Mouse (Mus musculus) T-helper 2 cell (primary cell): ENCODE measurements around the gene Sp8.

Experiments used
- in situ Hi-C: fragments of 300-600 bp; cut with MboI, MseI; formaldehyde crosslinking; loops from one replicate; pipeline ENCODE4 v1.15.1; 2025; ENCODE audit warnings: high pct_unique_total_duplicates

Sp8 gene

GRCm38 (mm10) chr12:118848496-118849202, 2.5 kb downstream of the Sp8 start:
- in situ Hi-C loops: loop anchor here (5.0 kb wide), 1 partner anchor 1016 kb away; no protein-coding TSS in a partner anchor

DNA sequence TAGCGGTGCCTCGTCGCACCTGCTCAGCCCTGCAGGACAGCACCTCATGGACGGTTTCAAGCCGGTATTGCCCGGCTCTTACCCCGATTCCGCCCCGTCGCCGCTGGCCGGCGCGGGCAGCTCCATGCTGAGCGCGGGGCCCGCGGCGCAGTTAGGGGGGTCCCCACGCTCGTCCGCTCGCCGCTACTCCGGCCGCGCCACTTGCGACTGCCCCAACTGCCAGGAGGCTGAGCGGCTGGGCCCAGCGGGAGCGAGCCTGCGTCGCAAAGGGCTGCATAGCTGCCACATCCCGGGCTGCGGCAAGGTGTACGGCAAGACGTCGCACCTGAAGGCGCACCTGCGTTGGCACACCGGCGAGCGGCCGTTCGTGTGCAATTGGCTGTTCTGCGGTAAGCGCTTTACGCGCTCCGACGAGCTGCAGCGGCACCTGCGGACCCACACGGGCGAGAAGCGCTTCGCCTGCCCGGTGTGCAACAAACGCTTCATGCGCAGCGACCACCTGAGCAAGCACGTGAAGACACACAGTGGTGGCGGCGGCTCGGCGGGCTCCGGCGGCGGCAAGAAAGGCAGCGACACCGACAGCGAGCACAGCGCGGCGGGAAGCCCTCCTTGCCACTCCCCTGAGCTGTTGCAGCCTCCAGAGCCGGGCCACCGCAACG, 3.2 kb downstream of the Sp8 start:
- in situ Hi-C loops: loop anchor here (5.0 kb wide), 1 partner anchor 1017 kb away; no protein-coding TSS in a partner anchor

DNA sequence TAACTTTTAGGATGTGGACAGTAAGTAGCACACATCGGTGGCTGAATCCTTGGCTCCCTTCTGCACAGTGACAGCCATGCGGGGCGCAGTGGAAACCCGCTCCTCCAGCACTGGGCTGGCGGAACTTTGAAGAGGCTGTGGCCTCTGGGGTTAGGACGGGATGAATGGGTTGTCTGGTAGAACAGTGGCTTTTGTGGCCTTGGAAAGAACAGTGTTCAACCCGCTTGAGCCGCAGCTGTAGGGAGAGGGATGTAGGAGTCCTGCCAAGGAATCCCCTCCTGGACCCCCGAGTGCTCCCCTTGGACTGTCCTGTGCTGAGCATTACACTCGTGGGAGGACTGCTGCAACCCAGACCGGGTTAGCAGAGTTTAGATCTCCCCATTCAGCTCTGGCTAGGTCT, 3.9 kb downstream of the Sp8 start:
- in situ Hi-C loops: loop anchor here (5.0 to 10.0 kb wide), 2 partner anchors 395 to 1018 kb away; no protein-coding TSS in a partner anchor

DNA sequence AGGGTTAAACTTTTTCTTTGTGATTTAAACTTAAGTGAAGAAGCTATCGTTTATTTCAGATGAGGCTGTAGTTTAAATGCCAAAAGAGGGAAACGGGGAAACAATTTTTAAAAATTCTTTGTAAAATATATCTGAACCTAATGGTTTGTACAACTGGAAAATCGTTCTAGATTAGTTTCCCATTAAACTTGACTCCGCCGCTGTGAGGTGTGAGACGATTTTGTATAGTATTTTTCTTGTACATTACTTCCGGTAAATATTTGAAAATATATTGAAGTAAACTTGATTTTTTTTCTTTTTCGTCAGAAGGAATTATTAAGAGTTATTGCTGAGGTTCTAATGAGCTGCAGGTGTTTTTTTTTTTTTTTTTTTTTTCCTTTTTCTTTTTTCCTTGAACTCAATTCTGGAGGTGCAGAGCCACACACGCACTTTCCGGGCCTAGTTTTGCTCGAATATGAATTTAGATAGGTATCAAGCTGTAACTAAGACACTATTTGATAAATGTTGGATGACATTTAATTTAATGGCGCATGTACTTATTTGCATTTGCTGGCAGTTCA, 4.8 kb downstream of the Sp8 start:
- in situ Hi-C loops: loop anchor here (10.0 kb wide), 1 partner anchor 396 kb away; no protein-coding TSS in a partner anchor

DNA sequence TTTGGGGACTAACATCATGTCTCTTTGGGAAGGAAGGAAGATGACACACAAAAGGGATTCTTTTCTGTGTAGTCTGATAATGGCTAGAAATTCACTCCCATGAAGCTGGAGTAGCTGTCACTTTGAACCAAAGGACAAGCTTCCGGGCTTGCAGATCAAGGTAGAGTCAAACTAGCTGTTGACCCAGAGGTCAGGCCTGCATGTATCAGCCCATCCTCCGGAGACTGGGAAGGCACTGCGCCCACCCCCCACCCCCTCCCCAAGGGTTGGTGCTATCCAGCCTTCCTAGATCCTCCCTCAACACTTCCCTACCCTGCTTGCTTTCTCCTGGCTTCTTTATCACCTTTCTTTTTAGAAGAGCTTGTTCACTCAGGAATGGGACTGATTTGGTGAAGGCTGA, 7.2 kb downstream of the Sp8 start:
- in situ Hi-C loops: loop anchor here (10.0 kb wide), 1 partner anchor 399 kb away; no protein-coding TSS in a partner anchor

DNA sequence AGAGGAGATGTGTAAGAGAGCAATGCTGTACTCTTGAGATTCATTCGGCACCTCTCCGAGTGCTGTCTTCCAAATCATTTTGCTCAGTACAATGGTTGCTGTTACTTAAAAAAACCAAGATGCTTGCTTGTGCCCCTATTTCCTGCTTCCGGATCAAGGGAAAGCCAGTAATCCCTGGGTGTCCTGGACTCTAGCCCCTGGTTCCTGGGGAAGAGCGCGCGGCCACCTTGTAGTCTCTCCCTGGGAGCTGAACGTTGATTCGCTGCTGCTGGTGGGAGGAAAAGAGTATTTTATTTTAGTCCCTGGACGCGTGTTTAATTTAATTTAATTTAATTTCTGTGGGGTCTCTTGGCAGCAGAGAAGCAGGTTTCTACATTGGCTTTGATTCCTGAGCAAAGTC, 8.3 kb downstream of the Sp8 start:
- in situ Hi-C loops: loop anchor here (10.0 kb wide), 1 partner anchor 400 kb away; no protein-coding TSS in a partner anchor

GRCm38 (mm10) chr12:118854831-118855453, 8.8 kb downstream of the Sp8 start:
- in situ Hi-C loops: loop anchor here (10.0 kb wide), 1 partner anchor 400 kb away; no protein-coding TSS in a partner anchor

GRCm38 (mm10) chr12:118856151-118856550, 10.0 kb downstream of the Sp8 start:
- in situ Hi-C loops: loop anchor here (10.0 kb wide), 1 partner anchor 401 kb away; no protein-coding TSS in a partner anchor

GRCm38 (mm10) chr12:118872673-118873072, 26.5 kb downstream of the Sp8 start:
- in situ Hi-C loops: no loop called here

GRCm38 (mm10) chr12:118882790-118883189, 36.7 kb downstream of the Sp8 start:
- in situ Hi-C loops: no loop called here

GRCm38 (mm10) chr12:118887964-118888363, 41.8 kb downstream of the Sp8 start:
- in situ Hi-C loops: no loop called here
